Mouse (Mus musculus) thymus, adult 2 months (tissue): ENCODE data around the gene Arid3c. TPM values are rescaled to one million over a fixed set of nuclear protein-coding genes. Genes with fewer than 3 reads are reported as not detected.
A peak's percentile ranks its signal among the peaks of the same experiment; 100 is the strongest.

Experiments
- DNase-seq: peaks from one replicate; pipeline ENCODE4 v3.0.0; 2021
- H3K27ac ChIP-seq: fragments of 200-500 bp; 2 replicates; pipeline ENCODE4 v1.5.1; 2012; ENCODE audit warnings: low read length, control low read depth; ENCODE audit not compliant: control insufficient read depth, insufficient read depth
- H3K27me3 ChIP-seq: fragments of 200-500 bp; 2 replicates; pipeline ENCODE4 v1.6.1; 2012; ENCODE audit warnings: mild to moderate bottlenecking, low read length, moderate library complexity, mixed read lengths; ENCODE audit not compliant: control insufficient read depth, insufficient read depth
- H3K36me3 ChIP-seq: fragments of 200-500 bp; 2 replicates; pipeline ENCODE4 v1.6.1; 2012; ENCODE audit warnings: mild to moderate bottlenecking, low read length, moderate library complexity; ENCODE audit not compliant: control insufficient read depth, insufficient read depth
- H3K4me1 ChIP-seq: fragments of 200-500 bp; replicated peaks from 2 replicates; pipeline ENCODE4 v1.6.1; 2012; ENCODE audit warnings: low read length; ENCODE audit not compliant: control insufficient read depth, insufficient read depth
- H3K4me3 ChIP-seq: fragments of 200-500 bp; 2 replicates; pipeline ENCODE4 v1.5.1; 2012; ENCODE audit warnings: mild to moderate bottlenecking, low read length, control low read depth, moderate library complexity; ENCODE audit not compliant: control insufficient read depth, insufficient read depth
- CTCF ChIP-seq: fragments of 200-500 bp; IDR thresholded peaks from 2 replicates; pipeline ENCODE4 v1.5.1; 2012; ENCODE audit warnings: mild to moderate bottlenecking, control low read depth, low read length, moderate library complexity, borderline replicate concordance; ENCODE audit not compliant: control insufficient read depth, poor library complexity, insufficient read depth; ENCODE audit errors: extremely low read depth
- POLR2A ChIP-seq: fragments of 200-500 bp; IDR thresholded peaks from 2 replicates; pipeline ENCODE4 v1.6.1; 2012; ENCODE audit warnings: mild to moderate bottlenecking, low read length, control low read depth, moderate library complexity; ENCODE audit not compliant: control insufficient read depth, poor library complexity, insufficient read depth; ENCODE audit errors: extremely low read depth
- WGBS: fragments of 180-500 bp; shearing (Covaris S2); methylation state at CpG from one replicate; pipeline ENCODE4 v1.1.7; 2018; 5-methylcytosine and 5-hydroxymethylcytosine counted together
- polyA plus RNA-seq: library from polyadenylated mRNA; depleted of rRNA; stranded (reverse); fragments of >200 nt; gene quantifications from 2 replicates; pipeline ENCODE4 v1.2.3, GENCODE M21; 2012

The Arid3c gene
- polyA plus RNA-seq, 1 experiment, result 0.15 TPM

GRCm38 (mm10) chr4:41714276-41714675 is 16.7 kb downstream of the Arid3c start:
- TF ChIP-seq POLR2A (no peak), CTCF (peak; percentile 59; the same call in 1 of the 2 replicates)
- 18% methylated on average over 8 of the region's 8 CpGs for WGBS
- H3K27ac ChIP-seq, result no peak overlapping the region
- no peak overlapping the region for H3K4me3 ChIP-seq
- H3K27me3 ChIP-seq, result no peaks in the 10 kb centered on the region
- peaks cover 9% of the 10 kb centered on the region for H3K36me3 ChIP-seq
- DNase-seq, result peak; percentile 56
- H3K4me1 ChIP-seq, result peaks cover 21% of the 10 kb centered on the region

GRCm38 (mm10) chr4:41713197-41714067 is 17.5 kb downstream of the Arid3c start, which contains the start of gene Rpp25l:
TSS of gene Rpp25l (minus strand) at chr4:41713534.
- peak within 1 kb of the TSS; percentile 25; the same call in 1 of the 2 replicates for H3K27ac ChIP-seq
- no peaks in the 10 kb centered on the region for H3K27me3 ChIP-seq
- WGBS, result under 1% methylated on average over 61 of the region's 61 CpGs
- peak within 1 kb of the TSS; percentile 92 for H3K4me3 ChIP-seq
- peaks cover under 1% of the 10 kb centered on the region; the same call in 1 of the 2 replicates for H3K36me3 ChIP-seq
- peak; percentile 86 for TF ChIP-seq POLR2A
- TF ChIP-seq CTCF, result peak; percentile 71; the same call in 1 of the 2 replicates
- DNase-seq, result peak; percentile 87
- H3K4me1 ChIP-seq, result peaks cover 21% of the 10 kb centered on the region

GRCm38 (mm10) chr4:41712421-41713196 is 18.3 kb downstream of the Arid3c start:
- Histone ChIP-seq H3K4me1 (peaks cover 21% of the 10 kb centered on the region), H3K36me3 (no peaks in the 10 kb centered on the region), H3K27ac (no peak overlapping the region), H3K27me3 (no peaks in the 10 kb centered on the region), H3K4me3 (peak overlapping the region; percentile 92)
- TF ChIP-seq POLR2A (no peak), CTCF (no peak)
- WGBS, result 58% methylated on average over 31 of the region's 31 CpGs
- no peak for DNase-seq

- DNase-seq, result no peak
- Histone ChIP-seq H3K27ac (no peak overlapping the region), H3K27me3 (no peaks in the 10 kb centered on the region), H3K4me1 (peaks cover 25% of the 10 kb centered on the region), H3K36me3 (no peaks in the 10 kb centered on the region), H3K4me3 (no peak overlapping the region)
- TF ChIP-seq CTCF (no peak), POLR2A (no peak)
- 82% methylated on average over 16 of the region's 16 CpGs for WGBS
Observed at GRCm38 (mm10) chr4:41711705-41712375, 19.1 kb downstream of the Arid3c start.

- Histone ChIP-seq H3K36me3 (no peaks in the 10 kb centered on the region), H3K4me3 (no peak overlapping the region), H3K4me1 (peaks cover 27% of the 10 kb centered on the region), H3K27me3 (0 out of 2 replicates have a peak, but pooled peaks cover 3% of the 10 kb centered on the region), H3K27ac (no peak overlapping the region)
- WGBS, result 80% methylated on average over 4 of the region's 4 CpGs
- no peak for TF ChIP-seq CTCF
- TF ChIP-seq POLR2A, result no peak
- no peak for DNase-seq
Observed at GRCm38 (mm10) chr4:41710229-41710628, 20.7 kb downstream of the Arid3c start.
